Mouse (Mus musculus) olfactory bulb, adult 2 months (tissue): ENCODE measurements around the gene Tbx20.

ENCODE experiments used
- CTCF ChIP-seq: fragments of 200-500 bp; IDR thresholded peaks from 2 replicates; pipeline ENCODE4 v1.5.1; 2012; ENCODE audit warnings: low read depth, mild to moderate bottlenecking, low read length, moderate library complexity; ENCODE audit not compliant: insufficient read depth
- POLR2A ChIP-seq: fragments of 200-500 bp; IDR thresholded peaks from 2 replicates; pipeline ENCODE4 v1.6.1; 2012; ENCODE audit warnings: mild to moderate bottlenecking, low read depth, low read length, moderate library complexity; ENCODE audit not compliant: insufficient read depth

DNA sequence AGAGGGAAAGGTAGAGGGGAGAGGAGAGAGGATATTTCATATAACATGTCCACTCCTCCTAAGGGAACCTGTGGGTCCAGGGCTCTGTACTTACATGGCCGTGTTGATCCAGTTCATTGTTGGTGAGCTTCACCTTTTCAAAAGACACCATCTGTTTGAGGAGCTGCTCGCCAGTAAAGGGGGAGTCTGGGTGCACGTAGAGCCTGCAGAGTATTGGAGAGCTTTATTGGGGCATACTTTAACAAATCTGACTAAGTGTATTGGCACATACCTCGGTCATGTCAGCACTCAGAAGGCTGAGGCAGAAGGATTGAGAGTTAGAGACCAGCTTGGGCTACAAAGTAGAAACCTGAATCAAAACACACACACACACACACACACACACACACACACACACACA is 8.5 kb downstream of the Tbx20 start:
- TF ChIP-seq POLR2A = no peak
- TF ChIP-seq CTCF = no peak
